Mouse (Mus musculus) G1E (cell line): Measurements from ENCODE around the gene Gabarapl2.

Experiments used
- CTCF ChIP-seq: IDR thresholded peaks from 2 replicates; pipeline ENCODE4 v1.5.1; 2012; ENCODE audit warnings: low read depth, low read length, inconsistent platforms, mixed read lengths
- GATA1 ChIP-seq: IDR thresholded peaks from 2 replicates; pipeline ENCODE4 v1.6.1; 2012; ENCODE audit warnings: borderline replicate concordance, low read length, inconsistent platforms, mixed read lengths

DNA sequence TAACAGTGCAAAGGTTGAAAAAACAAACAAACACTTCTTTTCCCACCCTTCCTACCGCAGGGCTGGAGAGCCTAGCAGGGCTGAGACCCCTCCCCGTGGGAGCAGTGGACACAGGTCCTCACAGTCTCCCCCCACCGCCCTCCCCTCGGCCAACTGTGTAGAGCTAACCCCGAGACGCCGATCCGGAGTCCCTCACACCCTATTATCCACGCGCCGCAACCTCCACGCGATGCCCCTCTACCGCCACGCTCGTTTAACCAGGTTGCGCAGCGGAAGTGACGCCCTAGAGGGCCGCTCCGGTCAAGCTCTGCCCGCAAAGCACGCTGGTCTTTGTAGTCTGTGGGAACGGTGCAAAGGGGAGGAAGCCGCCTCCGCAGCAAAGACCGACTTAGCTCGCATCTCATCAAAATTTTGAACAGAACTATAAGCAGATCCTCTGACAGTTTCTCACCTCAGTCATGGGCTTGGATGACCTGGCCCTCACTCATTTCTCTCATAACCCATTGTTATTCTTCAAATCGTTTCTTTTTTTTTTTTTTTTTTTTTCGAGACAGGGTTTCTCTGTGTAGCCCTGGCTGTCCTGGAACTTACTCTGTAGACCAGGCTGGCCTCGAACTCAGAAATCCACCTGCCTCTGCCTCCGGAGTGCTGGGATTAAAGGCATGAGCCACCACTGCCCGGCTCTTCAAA lies 51.7 kb downstream of the Gabarapl2 start, which contains the start of gene Adat1:
- TF ChIP-seq CTCF (no peak), GATA1 (no peak)
